Mouse (Mus musculus) CH12.LX (cell line): ENCODE measurements at regions not wholly inside any gene's neighbourhood (a gene's known extent, or its start where the extent isn't known, plus 50 kb on each side); places are given as distances from the start of the nearest gene placed in this dataset.

Source experiments
- DNase-seq: peaks from one replicate; pipeline ENCODE4 v3.0.0-alpha.2; 2013; ENCODE audit errors: extremely low read depth
- H3K27ac ChIP-seq: 2 replicates; pipeline ENCODE4 v1.5.1; 2012; ENCODE audit warnings: low read depth, mild to moderate bottlenecking, control low read depth, moderate library complexity; ENCODE audit not compliant: insufficient read depth
- H3K27me3 ChIP-seq: replicated peaks from 2 replicates; pipeline ENCODE3; 2012; ENCODE audit warnings: inconsistent platforms
- H3K36me3 ChIP-seq, 2 experiments: replicated peaks in 1 of 2; 2 replicates each; pipeline versions ENCODE3 to v1.6.1; 2012; ENCODE audit warnings: inconsistent platforms in 1 of 2, low read length in 1 of 2, mild to moderate bottlenecking in 1 of 2, mixed read lengths in 1 of 2, moderate library complexity in 1 of 2; ENCODE audit not compliant: control insufficient read depth in 1 of 2, insufficient read depth in 1 of 2
- H3K4me1 ChIP-seq, 2 experiments: 2 replicates each; pipeline ENCODE4 v1.6.1; 2012; ENCODE audit warnings: inconsistent platforms in 1 of 2, moderate library complexity in 1 of 2; ENCODE audit not compliant: insufficient read depth in 2 of 2, control insufficient read depth in 1 of 2
- H3K4me2 ChIP-seq: 2 replicates; pipeline ENCODE4 v1.6.1; 2012; ENCODE audit warnings: low read depth, mild to moderate bottlenecking, control low read depth; ENCODE audit not compliant: poor library complexity, insufficient read depth, severe bottlenecking
- H3K4me3 ChIP-seq, 3 experiments: fragments of 150-350 bp in 1 of 3; sonication (generic) in 1 of 3; replicated peaks in 1 of 3; 2 replicates each; pipeline versions ENCODE3 to v1.5.1; 2011 to 2012; ENCODE audit warnings: low read depth in 2 of 3, low read length in 2 of 3, mild to moderate bottlenecking in 2 of 3, moderate library complexity in 2 of 3, control low read depth in 1 of 3, improper control_type of control experiment in 1 of 3, inconsistent platforms in 1 of 3, mixed read lengths in 1 of 3; ENCODE audit not compliant: poor library complexity in 1 of 3
- H3K79me2 ChIP-seq: replicated peaks from 2 replicates; pipeline ENCODE4 v1.6.1; 2012; ENCODE audit warnings: mild to moderate bottlenecking, moderate library complexity; ENCODE audit not compliant: control insufficient read depth, poor library complexity, insufficient read depth, severe bottlenecking; ENCODE audit errors: extremely low read depth
- H3K9ac ChIP-seq: 2 replicates; pipeline ENCODE4 v1.6.1; 2012; ENCODE audit warnings: low read depth, mild to moderate bottlenecking, control low read depth, moderate library complexity; ENCODE audit not compliant: insufficient read depth
- H3K9me3 ChIP-seq: replicated peaks from 2 replicates; pipeline ENCODE3; 2012; ENCODE audit warnings: low read length, inconsistent platforms, mixed read lengths
- BHLHE40 ChIP-seq: IDR thresholded peaks from 2 replicates; pipeline ENCODE4 v1.6.1; 2011; ENCODE audit warnings: mild to moderate bottlenecking, low read depth, low read length, improper control_type of control experiment
- CHD1 ChIP-seq: IDR thresholded peaks from 2 replicates; pipeline ENCODE4 v1.6.1; 2012; ENCODE audit warnings: low read depth, low read length, improper control_type of control experiment, inconsistent platforms
- CTCF ChIP-seq, 2 experiments: IDR thresholded peaks in 1 of 2; conservative IDR thresholded peaks in 1 of 2; 2 replicates each; pipeline ENCODE4 v1.5.1; 2011 to 2012; ENCODE audit warnings: low read depth in 2 of 2, low read length in 2 of 2, improper control_type of control experiment in 1 of 2, inconsistent platforms in 1 of 2, mild to moderate bottlenecking in 1 of 2, moderate library complexity in 1 of 2
- ELF1 ChIP-seq: IDR thresholded peaks from 2 replicates; pipeline ENCODE4 v1.6.1; 2014; ENCODE audit warnings: low read depth, mild to moderate bottlenecking, inconsistent platforms, low read length, improper control_type of control experiment
- EP300 ChIP-seq: IDR thresholded peaks from 2 replicates; pipeline ENCODE4 v1.6.1; 2011; ENCODE audit warnings: low read length, improper control_type of control experiment
- ETS1 ChIP-seq: conservative IDR thresholded peaks from 2 replicates; pipeline ENCODE4 v1.6.1; 2012; ENCODE audit warnings: low read depth, mild to moderate bottlenecking, inconsistent platforms, low read length, improper control_type of control experiment, moderate library complexity
- GABPA ChIP-seq: IDR thresholded peaks from 2 replicates; pipeline ENCODE4 v1.6.1; 2012; ENCODE audit warnings: low read depth, low read length, improper control_type of control experiment, inconsistent platforms; ENCODE audit not compliant: insufficient replicate concordance
- HCFC1 ChIP-seq: IDR thresholded peaks from 2 replicates; pipeline ENCODE4 v1.6.1; 2012; ENCODE audit warnings: low read depth, mild to moderate bottlenecking, inconsistent platforms, low read length, improper control_type of control experiment
- JUND ChIP-seq: conservative IDR thresholded peaks from 2 replicates; pipeline ENCODE4 v1.6.1; 2011; ENCODE audit warnings: low read depth, low read length, improper control_type of control experiment
- MAX ChIP-seq: IDR thresholded peaks from 2 replicates; pipeline ENCODE4 v1.6.1; 2011; ENCODE audit warnings: low read length, improper control_type of control experiment
- MAZ ChIP-seq: IDR thresholded peaks from 2 replicates; pipeline ENCODE4 v1.6.1; 2012; ENCODE audit warnings: low read depth, mild to moderate bottlenecking, inconsistent platforms, low read length, improper control_type of control experiment, moderate library complexity
- MEF2A ChIP-seq: IDR thresholded peaks from 2 replicates; pipeline ENCODE4 v1.6.1; 2014; ENCODE audit warnings: low read depth, mild to moderate bottlenecking, inconsistent platforms, low read length, improper control_type of control experiment, borderline replicate concordance
- MYC ChIP-seq: IDR thresholded peaks from 2 replicates; pipeline ENCODE4 v1.6.1; 2011; ENCODE audit warnings: low read depth, mild to moderate bottlenecking, improper control_type of control experiment, low read length
- NELFE ChIP-seq: IDR thresholded peaks from 2 replicates; pipeline ENCODE4 v1.6.1; 2011; ENCODE audit warnings: low read depth, low read length, improper control_type of control experiment
- RAD21 ChIP-seq: IDR thresholded peaks from 2 replicates; pipeline ENCODE4 v1.6.1; 2011; ENCODE audit warnings: low read depth, mild to moderate bottlenecking, low read length, improper control_type of control experiment, moderate library complexity
- RCOR1 ChIP-seq: conservative IDR thresholded peaks from 2 replicates; pipeline ENCODE4 v1.6.1; 2012; ENCODE audit warnings: low read depth, mild to moderate bottlenecking, inconsistent platforms, low read length, improper control_type of control experiment
- SMC3 ChIP-seq: IDR thresholded peaks from 2 replicates; pipeline ENCODE4 v1.6.1; 2011; ENCODE audit warnings: low read depth, low read length, improper control_type of control experiment
- TBP ChIP-seq: conservative IDR thresholded peaks from 2 replicates; pipeline ENCODE4 v1.6.1; 2011; ENCODE audit warnings: low read depth, low read length, improper control_type of control experiment
- UBTF ChIP-seq: IDR thresholded peaks from 2 replicates; pipeline ENCODE4 v1.6.1; 2012; ENCODE audit warnings: low read depth, mild to moderate bottlenecking, inconsistent platforms, low read length, improper control_type of control experiment, moderate library complexity
- USF1 ChIP-seq: IDR thresholded peaks from 2 replicates; pipeline ENCODE4 v1.6.1; 2014; ENCODE audit warnings: low read depth, mild to moderate bottlenecking, inconsistent platforms, low read length, improper control_type of control experiment
- USF2 ChIP-seq: conservative IDR thresholded peaks from 2 replicates; pipeline ENCODE4 v1.6.1; 2011; ENCODE audit warnings: low read depth, low read length, improper control_type of control experiment
- ZMIZ1 ChIP-seq: IDR thresholded peaks from 2 replicates; pipeline ENCODE4 v1.6.1; 2012; ENCODE audit warnings: low read depth, mild to moderate bottlenecking, inconsistent platforms, low read length, improper control_type of control experiment
- ZNF384 ChIP-seq: IDR thresholded peaks from 2 replicates; pipeline ENCODE4 v1.6.1; 2012; ENCODE audit warnings: low read depth, low read length, improper control_type of control experiment, inconsistent platforms
- dilution Hi-C: fragments of 300-500 bp; cut with MboI; formaldehyde crosslinking; loops from 2 replicates; pipeline ENCODE4 v1.14.3; 2020; ENCODE audit warnings: low sequenced_read_pairs; ENCODE audit not compliant: extremely low pct_unique_long_range_greater_than_20kb, extremely low pct_ligation_motif_present
- in situ Hi-C: fragments of 300-500 bp; cut with MboI; formaldehyde crosslinking; loops from 3 replicates; pipeline ENCODE4 v1.14.3; 2019; ENCODE audit warnings: low sequenced_read_pairs, low pct_ligation_motif_present, low pct_unique_long_range_greater_than_20kb, mixed read lengths

- H3K9me3 ChIP-seq: peaks cover 46% of the 10 kb centered on the region
- H3K4me1 ChIP-seq: no peaks in the 10 kb centered on the region
- dilution Hi-C loops (no loop called here), in situ Hi-C loops (no loop called here)
- H3K4me3 ChIP-seq: no peak overlapping the region
- no peaks in the 10 kb centered on the region for H3K27me3 ChIP-seq
- no peak overlapping the region for H3K27ac ChIP-seq
- no peak for DNase-seq
- H3K9ac ChIP-seq: no peak overlapping the region
- no peaks in the 10 kb centered on the region for H3K79me2 ChIP-seq
- H3K36me3 ChIP-seq: no peaks in the 10 kb centered on the region
- H3K4me2 ChIP-seq: no peak overlapping the region
- TF ChIP-seq MYC: no peak
- TF ChIP-seq UBTF: no peak
- no peak for TF ChIP-seq CHD1
- no peak for TF ChIP-seq RCOR1
- no peak for TF ChIP-seq MEF2A
- no peak for TF ChIP-seq ELF1
- TF ChIP-seq ZMIZ1: no peak
- no peak for TF ChIP-seq JUND
- no peak for TF ChIP-seq MAX
- no peak for TF ChIP-seq HCFC1
- no peak for TF ChIP-seq ZNF384
- no peak for TF ChIP-seq CTCF (conservative IDR thresholded peaks at IDR 0.05 in 1 of 2, IDR thresholded peaks at IDR 0.05 in 1 of 2; ENCODE audit: low read depth in 2 of 2, low read length in 2 of 2)
- no peak for TF ChIP-seq RAD21
- no peak for TF ChIP-seq SMC3
- no peak for TF ChIP-seq MAZ
- TF ChIP-seq ETS1: no peak
- TF ChIP-seq GABPA: no peak
These were observed 318.9 kb downstream of the Pdzph1 start for GRCm38 (mm10) chr17:58672291-58672690.

GRCm38 (mm10) chr17:58668036-58668435, 323.1 kb downstream of the Pdzph1 start:
- Histone ChIP-seq H3K9me3 (peaks cover 44% of the 10 kb centered on the region), H3K4me3 (no peak overlapping the region), H3K9ac (no peak overlapping the region), H3K27ac (no peak overlapping the region), H3K79me2 (no peaks in the 10 kb centered on the region), H3K4me2 (no peak overlapping the region), H3K27me3 (no peaks in the 10 kb centered on the region), H3K36me3 (no peaks in the 10 kb centered on the region), H3K4me1 (no peaks in the 10 kb centered on the region)
- no peak for DNase-seq
- no peak for TF ChIP-seq GABPA
- no peak for TF ChIP-seq TBP
- no peak for TF ChIP-seq NELFE
- TF ChIP-seq MAZ: no peak
- no peak for TF ChIP-seq BHLHE40
- no peak for TF ChIP-seq UBTF
- no peak for TF ChIP-seq EP300
- no peak for TF ChIP-seq USF2
- TF ChIP-seq RAD21: no peak
- no peak for TF ChIP-seq USF1
- no peak for TF ChIP-seq JUND
- TF ChIP-seq MYC: no peak
- in situ Hi-C loops: no loop called here
- dilution Hi-C loops: no loop called here
